ENCODE assay signal across 30 mouse cellular contexts in the genomic region with DNA sequence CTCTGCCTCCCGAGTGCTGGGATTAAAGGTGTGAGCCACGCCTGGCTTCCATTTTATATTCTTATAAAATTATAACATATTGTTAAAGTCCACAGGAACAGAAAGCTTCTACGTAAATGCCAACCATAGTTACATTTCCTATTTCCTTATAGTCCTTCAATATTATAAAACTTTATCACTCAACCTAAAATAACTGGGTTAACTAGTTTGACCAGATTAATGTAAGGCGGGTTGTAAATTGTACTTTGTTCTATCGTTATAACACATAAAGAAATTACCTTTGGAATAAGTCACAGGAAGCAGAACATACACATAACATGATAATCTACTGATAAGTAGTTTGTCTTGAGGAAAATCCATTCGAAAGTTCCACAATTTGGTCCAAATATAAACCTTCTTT.
"Had no signal": no experiment of that assay in that cellular context is flagged by ENCODE, and none has a peak within 500 bp of the region (broad histone marks: within the 10 kb centered on the region; RNA-seq: fewer than 3 reads in every experiment).

No protein-coding gene starts in this region.

- H3K9me3 ChIP-seq: embryonic facial prominence, embryonic 10.5 days; embryonic facial prominence, embryonic 12.5 days; embryonic facial prominence, embryonic 13.5 days; embryonic facial prominence, embryonic 15.5 days; forebrain, embryonic 10.5 days; forebrain, embryonic 12.5 days; forebrain, embryonic 13.5 days; forebrain, embryonic 15.5 days had no signal

- H3K36me3 ChIP-seq: embryonic facial prominence, embryonic 10.5 days; embryonic facial prominence, embryonic 12.5 days; embryonic facial prominence, embryonic 13.5 days; embryonic facial prominence, embryonic 15.5 days; forebrain, embryonic 10.5 days; forebrain, embryonic 12.5 days; forebrain, embryonic 15.5 days had no signal

- ATAC-seq: forebrain, embryonic 13.5 days; forebrain, embryonic 14.5 days; forebrain, embryonic 15.5 days; forebrain, embryonic 16.5 days; forebrain, postnatal 0 days had no signal

- H3K4me1 ChIP-seq: embryonic facial prominence, embryonic 10.5 days; embryonic facial prominence, embryonic 12.5 days; embryonic facial prominence, embryonic 13.5 days; embryonic facial prominence, embryonic 15.5 days; forebrain, embryonic 10.5 days; forebrain, embryonic 12.5 days; forebrain, embryonic 13.5 days; forebrain, embryonic 15.5 days had no signal

- DNase-seq: cerebellum, adult 18-20 months; cerebellum, adult 2 months; cerebellum, adult 8-10 months; cerebellum, adult 9-10 months; cerebellum, adult 9-11 months; cerebellum, postnatal 10 days; cerebellum, postnatal 14 days; cerebellum, postnatal 25 days; cerebellum, postnatal 36 days; embryo, embryonic 11 days; forebrain, postnatal 0 days; gastrocnemius, adult 2 months; gastrocnemius, postnatal 10 days; gastrocnemius, postnatal 14 days; gastrocnemius, postnatal 25 days; gastrocnemius, postnatal 36 days; heart, adult 11 months; heart, adult 18-20 months; heart, adult 2 months had no signal

- H3K4me3 ChIP-seq: embryonic facial prominence, embryonic 10.5 days; embryonic facial prominence, embryonic 12.5 days; embryonic facial prominence, embryonic 13.5 days; embryonic facial prominence, embryonic 15.5 days; erythroblast, embryonic 14.5 days; forebrain, embryonic 10.5 days; forebrain, embryonic 12.5 days; forebrain, embryonic 13.5 days; forebrain, embryonic 15.5 days; gastrocnemius, adult 2 months; heart, adult 2 months had no signal

- H3K27ac ChIP-seq: embryonic facial prominence, embryonic 10.5 days; embryonic facial prominence, embryonic 12.5 days; embryonic facial prominence, embryonic 13.5 days; embryonic facial prominence, embryonic 15.5 days; forebrain, embryonic 10.5 days; forebrain, embryonic 12.5 days; forebrain, embryonic 13.5 days; forebrain, embryonic 15.5 days; gastrocnemius, adult 2 months; heart, adult 2 months had no signal

- H3K4me2 ChIP-seq: embryonic facial prominence, embryonic 12.5 days; embryonic facial prominence, embryonic 13.5 days; embryonic facial prominence, embryonic 15.5 days; forebrain, embryonic 12.5 days; forebrain, embryonic 13.5 days; forebrain, embryonic 15.5 days had no signal

- H3K27me3 ChIP-seq: embryonic facial prominence, embryonic 12.5 days; embryonic facial prominence, embryonic 13.5 days; embryonic facial prominence, embryonic 15.5 days; forebrain, embryonic 12.5 days; forebrain, embryonic 13.5 days; forebrain, embryonic 15.5 days had no signal

- H3K9ac ChIP-seq: embryonic facial prominence, embryonic 12.5 days; embryonic facial prominence, embryonic 13.5 days; embryonic facial prominence, embryonic 15.5 days; forebrain, embryonic 12.5 days; forebrain, embryonic 13.5 days; forebrain, embryonic 15.5 days; forebrain, postnatal 0 days had no signal
